Mouse (Mus musculus): ENCODE data around the gene Cog5. TPM values are rescaled to one million over a fixed set of nuclear protein-coding genes. Genes with fewer than 3 reads are reported as not detected.

The Cog5 gene
- polyA plus RNA-seq, 1 experiment from 2014 or later = 35.6 TPM

GRCm38 (mm10) chr12:31882736-31883135 is 228.1 kb downstream of the Cog5 start:
- ATAC-seq (ENCODE audit: low FRiP score, low TSS enrichment) (no peak), DNase-seq (no peak)
- WGBS = 82% methylated on average over 1 of the region's 1 CpGs
- Histone ChIP-seq H3K4me3 (replicated peaks; ENCODE audit: low read depth, low read length) (no peak overlapping the region), H3K9ac (replicated peaks; ENCODE audit: low read length) (no peak overlapping the region), H3K4me2 (ENCODE audit: low read length) (no peak overlapping the region), H3K36me3 (ENCODE audit: control insufficient read depth, insufficient read depth, low read length) (peaks cover 3% of the 10 kb centered on the region; the same call in 1 of the 2 replicates), H3K9me3 (ENCODE audit: control insufficient read depth, low read length) (no peaks in the 10 kb centered on the region), H3K4me1 (ENCODE audit: control insufficient read depth, insufficient read depth, low read length) (no peaks in the 10 kb centered on the region), H3K27ac (replicated peaks; ENCODE audit: low read depth, low read length) (no peak overlapping the region), H3K27me3 (ENCODE audit: control insufficient read depth, insufficient read depth, low read length) (no peaks in the 10 kb centered on the region)

- WGBS = 87% methylated on average over 4 of the region's 4 CpGs
- DNase-seq (no peak), ATAC-seq (ENCODE audit: low FRiP score, low TSS enrichment) (no peak)
- H3K4me3 ChIP-seq (replicated peaks; ENCODE audit: low read depth, low read length) = no peak overlapping the region
- H3K4me1 ChIP-seq (ENCODE audit: control insufficient read depth, insufficient read depth, low read length) = no peaks in the 10 kb centered on the region
- H3K4me2 ChIP-seq (ENCODE audit: low read length) = no peak overlapping the region
- H3K27ac ChIP-seq (replicated peaks; ENCODE audit: low read depth, low read length) = no peak overlapping the region
- H3K36me3 ChIP-seq (ENCODE audit: control insufficient read depth, insufficient read depth, low read length) = peaks cover 3% of the 10 kb centered on the region; the same call in 1 of the 2 replicates
- H3K9ac ChIP-seq (replicated peaks; ENCODE audit: low read length) = no peak overlapping the region
- no peaks in the 10 kb centered on the region for H3K27me3 ChIP-seq (ENCODE audit: control insufficient read depth, insufficient read depth, low read length)
- no peaks in the 10 kb centered on the region for H3K9me3 ChIP-seq (ENCODE audit: control insufficient read depth, low read length)
Observed at GRCm38 (mm10) chr12:31884365-31884764, 229.7 kb downstream of the Cog5 start.

- Histone ChIP-seq H3K9ac (replicated peaks; ENCODE audit: low read length) (no peak overlapping the region), H3K4me2 (ENCODE audit: low read length) (no peak overlapping the region), H3K4me1 (ENCODE audit: control insufficient read depth, insufficient read depth, low read length) (peaks cover under 1% of the 10 kb centered on the region; the same call in 1 of the 2 replicates), H3K4me3 (replicated peaks; ENCODE audit: low read depth, low read length) (no peak overlapping the region), H3K36me3 (ENCODE audit: control insufficient read depth, insufficient read depth, low read length) (peaks cover 3% of the 10 kb centered on the region; the same call in 1 of the 2 replicates), H3K27ac (replicated peaks; ENCODE audit: low read depth, low read length) (no peak overlapping the region), H3K27me3 (ENCODE audit: control insufficient read depth, insufficient read depth, low read length) (no peaks in the 10 kb centered on the region), H3K9me3 (ENCODE audit: control insufficient read depth, low read length) (no peaks in the 10 kb centered on the region)
- ATAC-seq (ENCODE audit: low FRiP score, low TSS enrichment) = no peak
- 90% methylated on average over 4 of the region's 4 CpGs for WGBS
- no peak for DNase-seq
Observed at GRCm38 (mm10) chr12:31885084-31885483, 230.4 kb downstream of the Cog5 start.

GRCm38 (mm10) chr12:31885844-31886606 is 231.4 kb downstream of the Cog5 start:
- H3K4me2 ChIP-seq (ENCODE audit: low read length) = no peak overlapping the region

GRCm38 (mm10) chr12:31890685-31891084 is 236.0 kb downstream of the Cog5 start:
- Histone ChIP-seq H3K27me3 (ENCODE audit: control insufficient read depth, insufficient read depth, low read length) (no peaks in the 10 kb centered on the region), H3K4me3 (replicated peaks; ENCODE audit: low read depth, low read length) (no peak overlapping the region), H3K4me2 (ENCODE audit: low read length) (no peak overlapping the region), H3K4me1 (ENCODE audit: control insufficient read depth, insufficient read depth, low read length) (peaks cover 17% of the 10 kb centered on the region), H3K27ac (replicated peaks; ENCODE audit: low read depth, low read length) (no peak overlapping the region), H3K36me3 (ENCODE audit: control insufficient read depth, insufficient read depth, low read length) (peaks cover 3% of the 10 kb centered on the region; the same call in 1 of the 2 replicates), H3K9me3 (ENCODE audit: control insufficient read depth, low read length) (no peaks in the 10 kb centered on the region), H3K9ac (replicated peaks; ENCODE audit: low read length) (no peak overlapping the region)
- 54% methylated on average over 6 of the region's 6 CpGs for WGBS
- no peak for ATAC-seq (ENCODE audit: low FRiP score, low TSS enrichment)
- DNase-seq = no peak

More at GRCm38 (mm10) chr12:31885844-31886606, 231.4 kb downstream of the Cog5 start:
- H3K9me3 ChIP-seq (ENCODE audit: control insufficient read depth, low read length) = no peaks in the 10 kb centered on the region
- H3K36me3 ChIP-seq (ENCODE audit: control insufficient read depth, insufficient read depth, low read length) = peaks cover 3% of the 10 kb centered on the region; the same call in 1 of the 2 replicates
- peaks cover 5% of the 10 kb centered on the region; the same call in 1 of the 2 replicates for H3K4me1 ChIP-seq (ENCODE audit: control insufficient read depth, insufficient read depth, low read length)
- DNase-seq = no peak
- no peaks in the 10 kb centered on the region for H3K27me3 ChIP-seq (ENCODE audit: control insufficient read depth, insufficient read depth, low read length)
- 96% methylated on average over 11 of the region's 11 CpGs for WGBS
- H3K9ac ChIP-seq (replicated peaks; ENCODE audit: low read length) = no peak overlapping the region
- H3K27ac ChIP-seq (replicated peaks; ENCODE audit: low read depth, low read length) = no peak overlapping the region
- no peak for ATAC-seq (ENCODE audit: low FRiP score, low TSS enrichment)
- no peak overlapping the region for H3K4me3 ChIP-seq (replicated peaks; ENCODE audit: low read depth, low read length)

- no peak overlapping the region for H3K9ac ChIP-seq (replicated peaks; ENCODE audit: low read length)
- no peak for ATAC-seq (ENCODE audit: low FRiP score, low TSS enrichment)
- H3K36me3 ChIP-seq (ENCODE audit: control insufficient read depth, insufficient read depth, low read length) = no peaks in the 10 kb centered on the region
- no peak overlapping the region for H3K4me2 ChIP-seq (ENCODE audit: low read length)
- no peak overlapping the region for H3K4me3 ChIP-seq (replicated peaks; ENCODE audit: low read depth, low read length)
- no peak for DNase-seq
- H3K4me1 ChIP-seq (ENCODE audit: control insufficient read depth, insufficient read depth, low read length) = peaks cover 31% of the 10 kb centered on the region
- no peaks in the 10 kb centered on the region for H3K27me3 ChIP-seq (ENCODE audit: control insufficient read depth, insufficient read depth, low read length)
- no peak overlapping the region for H3K27ac ChIP-seq (replicated peaks; ENCODE audit: low read depth, low read length)
- no peaks in the 10 kb centered on the region for H3K9me3 ChIP-seq (ENCODE audit: control insufficient read depth, low read length)
Observed at GRCm38 (mm10) chr12:31892079-31892478, 237.4 kb downstream of the Cog5 start.

GRCm38 (mm10) chr12:31892771-31893170 is 238.1 kb downstream of the Cog5 start:
- Histone ChIP-seq H3K4me1 (ENCODE audit: control insufficient read depth, insufficient read depth, low read length) (peaks cover 37% of the 10 kb centered on the region), H3K36me3 (ENCODE audit: control insufficient read depth, insufficient read depth, low read length) (no peaks in the 10 kb centered on the region), H3K9ac (replicated peaks; ENCODE audit: low read length) (no peak overlapping the region), H3K4me2 (ENCODE audit: low read length) (no peak overlapping the region), H3K4me3 (replicated peaks; ENCODE audit: low read depth, low read length) (no peak overlapping the region), H3K9me3 (ENCODE audit: control insufficient read depth, low read length) (no peaks in the 10 kb centered on the region), H3K27ac (replicated peaks; ENCODE audit: low read depth, low read length) (no peak overlapping the region), H3K27me3 (ENCODE audit: control insufficient read depth, insufficient read depth, low read length) (no peaks in the 10 kb centered on the region)
- WGBS = 90% methylated on average over 7 of the region's 7 CpGs
- no peak for ATAC-seq (ENCODE audit: low FRiP score, low TSS enrichment)
- no peak for DNase-seq

GRCm38 (mm10) chr12:31895095-31895734 is 240.5 kb downstream of the Cog5 start:
- Histone ChIP-seq H3K27me3 (ENCODE audit: control insufficient read depth, insufficient read depth, low read length) (no peaks in the 10 kb centered on the region), H3K4me1 (ENCODE audit: control insufficient read depth, insufficient read depth, low read length) (peaks cover 35% of the 10 kb centered on the region), H3K27ac (replicated peaks; ENCODE audit: low read depth, low read length) (peak overlapping the region; percentile 78), H3K4me3 (replicated peaks; ENCODE audit: low read depth, low read length) (no peak overlapping the region), H3K36me3 (ENCODE audit: control insufficient read depth, insufficient read depth, low read length) (no peaks in the 10 kb centered on the region), H3K9ac (replicated peaks; ENCODE audit: low read length) (no peak overlapping the region), H3K9me3 (ENCODE audit: control insufficient read depth, low read length) (no peaks in the 10 kb centered on the region), H3K4me2 (ENCODE audit: low read length) (no peak overlapping the region)
- ATAC-seq (ENCODE audit: low FRiP score, low TSS enrichment) (peak; percentile 53; the same call in 1 of the 2 replicates), DNase-seq (peak; percentile 50)
- WGBS = 20% methylated on average over 8 of the region's 8 CpGs
